Mouse (Mus musculus) T-helper 17 cell (primary cell): ENCODE data around the gene Avpr2.

ENCODE experiments used
- in situ Hi-C, 2 experiments: fragments of 300-600 bp; cut with MboI, MseI; formaldehyde crosslinking; loops; 1 replicate in 1 of 2; 2 replicates in 1 of 2; pipeline ENCODE4 v1.15.1; 2025; ENCODE audit warnings: high pct_unique_total_duplicates in 2 of 2

Avpr2 gene

DNA sequence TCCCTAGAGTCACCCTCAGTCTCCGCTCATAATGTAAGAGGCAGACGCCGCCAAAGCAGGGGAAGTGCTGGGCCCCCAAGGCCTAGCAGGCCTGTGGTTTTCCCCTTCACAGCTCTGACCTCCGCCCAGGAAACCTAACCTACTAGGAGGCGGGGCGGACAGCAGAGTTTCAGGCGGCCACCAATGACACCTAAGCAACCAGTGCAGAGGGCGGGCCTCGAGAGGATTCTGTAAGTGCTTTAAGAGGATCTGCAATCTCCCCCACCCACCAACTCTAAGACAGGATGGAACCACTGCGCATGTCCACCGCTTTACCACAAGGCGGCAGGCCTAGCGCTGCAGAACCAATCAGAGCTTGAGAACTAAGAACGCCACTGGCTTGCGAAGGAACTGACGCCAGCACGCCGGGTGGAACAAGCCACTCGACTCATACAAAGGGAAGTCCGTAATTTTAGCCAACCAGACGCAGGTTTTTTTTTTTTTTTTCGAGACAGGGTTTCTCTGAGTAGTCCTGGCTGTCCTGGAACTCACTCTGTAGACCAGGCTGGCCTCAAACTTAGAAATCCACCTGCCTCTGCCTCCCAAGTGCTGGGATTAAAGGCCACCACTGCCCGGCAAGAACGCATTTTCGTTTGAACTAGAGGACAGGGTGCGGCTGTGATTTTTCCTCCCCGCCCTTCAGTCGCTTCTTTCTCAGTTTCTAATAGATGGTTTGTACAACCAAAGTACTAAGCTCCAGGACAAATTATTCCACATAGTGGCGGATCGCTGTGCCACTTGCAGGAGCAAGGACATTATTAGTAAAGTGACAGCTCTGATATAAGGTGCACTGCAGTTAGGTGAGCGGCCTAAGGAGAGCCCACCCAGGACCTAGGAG is 23.2 kb downstream of the Avpr2 start:
- in situ Hi-C loops: no loop called here

DNA sequence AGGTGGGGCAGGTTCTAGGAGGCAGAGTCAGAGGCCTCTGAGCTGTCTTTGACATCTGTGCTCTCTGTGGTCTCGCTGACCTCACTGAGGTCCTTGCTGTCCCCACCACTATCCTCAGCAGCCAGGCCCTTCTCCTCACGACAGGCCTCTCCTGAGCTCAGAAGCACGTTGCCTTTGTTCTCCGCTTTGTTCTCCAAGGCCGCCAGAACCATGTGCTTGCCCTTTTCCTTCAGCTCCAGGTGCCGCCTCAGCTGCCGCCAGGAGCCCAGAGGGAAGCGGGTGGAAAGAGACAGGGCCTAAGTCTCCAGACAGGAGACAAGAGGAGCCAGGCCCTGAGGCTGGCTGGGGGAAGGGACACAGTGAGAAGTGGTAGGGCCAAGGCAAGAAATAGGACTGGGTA is 25.0 kb downstream of the Avpr2 start:
- in situ Hi-C loops: no loop called here

DNA sequence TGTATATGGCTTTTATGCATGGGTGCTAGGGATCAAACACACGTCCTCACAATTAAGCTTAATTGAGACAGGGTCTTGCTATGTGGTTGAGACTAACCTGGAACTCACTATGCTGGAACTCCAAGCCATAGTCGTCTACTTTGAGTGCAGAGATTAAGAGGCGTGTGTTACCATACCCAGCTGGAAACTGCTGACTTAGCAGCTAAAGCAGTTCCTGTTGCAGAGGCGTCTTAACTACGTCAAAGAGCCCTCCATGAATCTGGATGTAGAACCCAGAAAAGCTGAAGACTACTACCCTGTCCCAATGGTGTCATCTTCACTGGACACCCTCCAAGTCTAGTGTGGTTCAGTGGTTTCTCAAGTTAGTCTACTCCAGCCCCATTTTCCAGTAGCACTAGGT is 26.7 kb downstream of the Avpr2 start:
- in situ Hi-C loops: no loop called here

DNA sequence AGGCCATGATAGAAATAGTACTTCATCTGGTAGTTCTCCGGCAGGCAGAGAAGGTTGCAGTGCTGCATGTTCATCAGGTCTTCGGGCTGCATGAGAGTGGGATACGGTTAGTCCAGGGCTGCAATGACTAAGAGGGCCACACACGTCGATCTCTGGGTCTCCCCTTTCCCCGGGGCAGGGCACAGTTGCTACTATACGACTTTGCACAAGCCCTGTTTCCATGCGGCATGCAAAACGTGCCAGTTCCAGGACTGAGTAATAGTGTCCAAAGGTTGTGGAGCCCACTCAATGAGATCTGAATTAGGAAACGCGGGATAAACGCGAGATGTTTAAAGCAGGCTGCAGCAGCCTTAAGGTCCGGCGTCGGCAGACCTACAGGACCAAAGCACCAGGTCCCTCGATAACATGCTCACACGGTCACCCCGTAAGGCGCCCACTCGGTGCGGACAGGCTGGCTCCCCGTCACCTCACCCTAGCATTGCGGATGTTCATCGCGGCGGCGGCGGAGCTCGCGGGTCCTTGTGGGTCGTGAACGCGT is 29.5 kb downstream of the Avpr2 start:
- in situ Hi-C loops: loop anchor here in 1 of 2 experiments (10.0 kb wide), 1 partner anchor 1637 kb away; no protein-coding TSS in a partner anchor

DNA sequence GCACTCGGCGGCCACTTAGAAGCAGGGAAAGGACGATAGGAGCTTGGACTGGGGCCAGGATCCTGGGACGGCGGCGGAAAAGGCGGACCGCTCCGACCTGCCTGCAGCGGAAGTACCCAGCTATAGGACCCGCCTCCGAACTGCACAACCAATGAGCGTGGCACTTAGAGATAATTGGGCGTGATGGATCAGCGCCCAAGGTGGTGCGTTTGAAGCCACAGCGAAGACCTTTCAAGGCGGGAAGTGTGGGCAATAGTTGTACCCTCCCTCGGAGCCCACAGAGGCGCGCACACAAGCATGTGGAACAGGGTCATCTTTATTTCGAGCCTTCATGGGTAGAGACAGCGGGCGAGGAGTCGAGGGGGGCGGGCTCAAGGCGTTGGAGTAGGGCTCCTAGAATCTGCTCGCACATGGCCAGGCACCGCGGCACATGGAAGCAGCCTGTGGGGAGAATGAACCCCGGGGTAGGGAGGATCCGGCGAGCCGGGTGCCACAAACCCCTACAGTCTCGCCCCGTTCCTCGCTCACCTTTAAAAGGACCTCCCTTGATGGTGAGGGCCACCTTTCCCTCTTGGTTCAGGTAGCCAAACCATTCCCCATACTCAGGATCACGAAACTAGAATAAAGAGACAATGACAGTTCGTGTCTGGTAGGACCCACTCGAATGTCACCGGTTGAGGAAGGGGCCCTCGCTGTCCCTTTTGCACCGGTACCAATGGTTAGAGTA is 30.1 kb downstream of the Avpr2 start, which contains the start of the genes Arhgap4 and Naa10:
Gene Arhgap4, minus strand, starts transcription at position 48 of the 727 bp plus-strand sequence.
Gene Naa10, minus strand, starts transcription at position 122 of the 727 bp plus-strand sequence.
- in situ Hi-C loops: loop anchor here in 1 of 2 experiments (10.0 kb wide), 1 partner anchor 1637 kb away; no protein-coding TSS in a partner anchor

DNA sequence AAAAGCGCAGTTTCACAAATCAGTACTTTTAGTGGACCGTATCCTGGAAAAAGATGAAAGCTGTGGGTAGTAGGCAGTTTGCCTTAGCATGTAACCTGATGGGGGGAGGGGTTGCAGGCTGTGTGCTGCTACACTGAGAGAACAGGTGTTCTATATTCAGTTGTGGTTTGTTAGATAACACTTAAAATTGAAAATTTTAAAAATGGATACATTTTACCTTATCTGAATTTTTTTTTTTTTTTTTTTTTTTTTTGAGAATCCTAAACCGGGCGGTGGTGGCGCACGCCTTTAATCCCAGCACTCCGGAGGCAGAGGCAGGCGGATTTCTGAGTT is 30.6 kb downstream of the Avpr2 start:
- in situ Hi-C loops: loop anchor here in 1 of 2 experiments (10.0 kb wide), 1 partner anchor 1638 kb away; no protein-coding TSS in a partner anchor

DNA sequence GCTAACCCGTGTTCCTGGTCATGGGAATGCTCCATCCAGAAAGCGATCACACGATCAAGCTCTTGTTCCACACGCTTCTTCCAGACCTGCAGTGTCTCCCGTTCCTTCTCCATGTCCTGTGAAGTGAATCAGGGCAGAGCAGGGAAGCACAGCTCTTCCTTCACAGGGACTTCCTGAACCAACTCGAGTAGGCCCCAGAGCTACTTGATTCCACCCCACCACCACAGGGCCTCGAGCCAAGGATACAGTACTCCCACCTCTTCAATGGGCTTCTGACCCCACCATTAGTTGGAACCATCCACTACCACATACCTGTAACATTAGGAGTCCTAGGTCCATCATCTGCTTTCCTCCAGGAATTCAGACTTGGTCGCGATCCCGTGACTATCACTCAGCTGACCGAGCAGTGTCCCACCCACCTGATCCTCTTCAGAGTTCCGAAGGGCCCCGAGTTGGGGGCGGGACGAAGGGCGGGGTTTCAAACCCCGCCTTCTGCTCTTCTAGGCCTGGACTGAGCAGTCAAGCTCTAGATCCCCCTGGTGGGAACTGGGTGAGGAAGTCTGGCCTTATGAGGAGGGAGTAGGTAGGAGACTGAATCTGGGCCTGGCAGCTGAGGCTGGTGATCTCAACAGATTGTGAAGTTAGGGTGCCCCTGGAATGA is 38.6 kb downstream of the Avpr2 start, which contains the start of gene Renbp:
Gene Renbp, minus strand, starts transcription at position 449 of the 661 bp plus-strand sequence.
- in situ Hi-C loops: no loop called here

DNA sequence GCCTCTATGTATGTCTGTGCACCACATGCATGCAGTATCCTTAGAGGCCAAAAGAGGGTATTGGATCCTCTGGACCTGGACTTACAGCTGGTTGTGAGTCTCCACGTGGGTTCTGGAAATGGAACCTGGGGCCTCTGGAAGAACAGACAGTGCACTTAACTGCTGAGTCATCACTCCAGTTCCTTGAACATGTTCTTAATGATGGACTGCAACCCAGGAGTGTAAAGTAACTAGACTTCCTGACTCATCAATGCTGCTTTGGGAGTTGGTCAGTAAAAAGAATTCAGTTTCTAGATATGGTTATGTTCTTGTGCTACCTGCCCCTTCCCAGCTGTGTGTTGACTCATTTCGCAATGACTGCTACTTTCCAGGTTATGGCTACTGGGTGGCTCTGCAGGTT is 40.0 kb downstream of the Avpr2 start:
- in situ Hi-C loops: no loop called here

DNA sequence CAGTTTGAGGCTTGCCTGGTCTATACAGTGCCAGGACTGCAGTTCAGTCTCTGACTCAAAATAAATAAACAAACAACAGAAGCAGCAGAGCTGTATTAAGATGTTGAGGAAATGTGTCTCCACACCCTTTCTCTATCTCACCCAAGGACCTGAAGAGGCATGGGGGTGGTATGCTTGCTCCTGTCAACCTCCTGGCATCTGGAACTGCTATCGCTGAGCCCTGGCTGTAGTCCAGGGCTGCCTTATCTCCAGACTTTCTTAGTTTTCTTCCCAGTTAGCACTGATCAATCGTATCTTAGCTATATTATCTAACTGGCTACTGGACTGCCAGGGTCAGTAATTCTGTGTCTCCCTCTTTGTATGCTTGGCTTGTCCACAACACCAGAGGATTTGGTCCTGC is 50.0 kb downstream of the Avpr2 start:
- in situ Hi-C loops: no loop called here

DNA sequence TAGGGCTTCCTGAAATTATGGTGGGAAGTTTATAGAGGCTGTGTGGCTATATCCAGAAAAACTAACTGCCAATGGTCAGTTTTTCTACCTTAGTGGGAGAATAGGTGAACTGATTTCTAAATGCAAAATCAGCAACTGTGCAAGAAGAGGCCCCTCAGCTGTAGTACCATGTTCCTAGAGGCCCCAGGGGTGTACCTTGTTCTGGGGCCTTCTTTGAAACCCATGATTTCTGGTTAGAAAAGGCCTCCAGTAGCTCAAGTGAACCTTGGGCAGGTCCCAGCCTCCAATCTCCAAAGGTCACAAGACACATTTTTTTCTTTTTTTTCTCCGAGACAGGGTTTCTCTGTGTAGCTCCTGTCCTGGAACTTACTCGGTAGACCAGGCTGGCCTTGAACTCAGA is 50.4 kb downstream of the Avpr2 start:
- in situ Hi-C loops: no loop called here
